Mouse (Mus musculus) megakaryocyte-erythroid progenitor cell, adult 5-6 weeks (primary cell): ENCODE measurements around the gene H2afv. TPM values are rescaled to one million over a fixed set of nuclear protein-coding genes. Genes with fewer than 3 reads are reported as not detected.

Experiments
- ATAC-seq: replicated peaks from 2 replicates; pipeline ENCODE4 v1.8.0; 2016; ENCODE audit warnings: mild to moderate bottlenecking, inconsistent platforms; ENCODE audit not compliant: severe bottlenecking, poor library complexity, low FRiP score, low TSS enrichment
- total RNA-seq, 2 experiments: library from RNA; stranded (forward) in 1 of 2; stranded (reverse) in 1 of 2; fragments of 200-1000, 215-1000 nt in 1 of 2; fragments of >200 nt in 1 of 2; fragmentation: Nextera tagmentation in 1 of 2; gene quantifications; 2 replicates each; pipeline ENCODE4 v1.2.3; 2014 to 2017

Gene H2afv
- total RNA-seq (2014; fragmentation: Nextera tagmentation) (144 and 178 TPM in 2 replicates), total RNA-seq (2017) (85.9 and 103 TPM in 2 replicates)

GRCm38 (mm10) chr11:6444077-6444853 lies at the start of gene H2afv:
Gene H2afv (minus strand): TSS chr11:6444443.
- ATAC-seq, result peak; percentile 96

DNA sequence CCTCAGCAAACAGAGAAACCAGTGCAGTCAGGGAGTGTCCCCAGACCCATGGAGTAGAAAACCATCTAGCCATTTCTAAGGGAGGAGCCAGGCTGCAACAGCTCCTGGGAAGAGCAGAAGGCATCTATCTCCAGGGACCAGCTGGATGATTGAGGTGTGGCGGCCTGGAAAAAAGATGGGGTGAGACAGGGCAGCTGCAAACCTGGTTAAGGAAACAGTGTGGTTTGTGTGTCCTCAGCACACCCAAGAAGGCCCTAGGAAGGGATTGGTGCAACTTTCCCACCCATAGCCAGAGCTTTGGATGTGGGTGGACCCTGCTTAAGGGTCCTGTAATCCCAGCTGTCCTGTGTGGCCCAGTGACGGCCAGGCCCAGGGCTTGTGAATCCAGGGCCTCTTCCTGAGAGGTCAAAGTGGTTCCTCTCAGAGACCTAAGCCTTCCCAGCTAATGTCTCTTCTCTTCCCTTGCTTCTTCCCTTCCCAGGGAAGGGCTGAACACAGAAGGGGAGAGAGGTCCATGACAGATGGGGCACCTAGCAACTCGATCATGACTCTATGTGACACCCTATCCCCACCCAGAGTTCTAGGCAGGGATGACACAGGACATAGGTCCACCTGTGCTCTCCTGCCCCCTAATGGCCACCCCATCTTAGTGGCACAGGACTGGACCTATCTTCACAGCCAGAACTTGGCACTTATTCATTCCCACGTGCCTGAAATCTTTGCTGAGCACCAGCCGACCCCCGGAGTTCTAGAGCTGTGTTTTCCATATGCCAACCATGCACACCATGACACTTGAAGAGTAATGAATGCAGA lies 45.7 kb upstream of the H2afv start:
- peak; percentile 93 for ATAC-seq

GRCm38 (mm10) chr11:6489257-6489656 lies 45.0 kb upstream of the H2afv start:
- no peak for ATAC-seq

DNA sequence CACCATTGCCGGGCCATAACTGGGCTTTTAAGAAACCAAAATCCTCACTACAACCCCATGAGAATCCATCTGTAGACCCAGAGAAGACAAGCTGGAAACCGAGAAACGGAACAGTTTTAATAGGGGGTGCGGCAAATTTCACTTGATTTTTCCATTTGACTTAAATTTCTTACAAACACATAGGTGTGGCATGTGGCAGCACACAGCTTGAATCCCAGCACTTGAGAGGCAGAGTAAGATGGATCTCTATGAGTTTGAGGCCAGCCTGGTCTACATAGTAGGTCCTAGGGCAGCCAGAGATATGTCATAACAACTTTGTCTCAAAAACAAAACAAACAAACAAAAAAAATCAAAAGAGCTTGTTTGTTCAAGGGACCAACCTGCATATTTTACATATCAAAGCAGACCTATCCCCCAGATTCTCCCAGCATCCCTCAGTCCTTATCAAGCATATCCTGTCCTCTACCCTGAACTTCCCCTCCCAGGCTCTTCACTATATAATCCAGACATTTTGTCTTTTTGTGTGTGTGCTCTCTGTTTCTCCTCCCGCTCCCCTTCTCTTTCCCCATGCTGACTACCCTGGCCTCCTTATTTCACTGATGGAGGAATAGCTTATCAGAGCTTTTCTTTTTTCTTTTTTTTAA lies 43.9 kb upstream of the H2afv start:
- no peak for ATAC-seq

GRCm38 (mm10) chr11:6487496-6487895 lies 43.3 kb upstream of the H2afv start:
- no peak for ATAC-seq

GRCm38 (mm10) chr11:6486916-6487315 lies 42.7 kb upstream of the H2afv start:
- ATAC-seq, result no peak

DNA sequence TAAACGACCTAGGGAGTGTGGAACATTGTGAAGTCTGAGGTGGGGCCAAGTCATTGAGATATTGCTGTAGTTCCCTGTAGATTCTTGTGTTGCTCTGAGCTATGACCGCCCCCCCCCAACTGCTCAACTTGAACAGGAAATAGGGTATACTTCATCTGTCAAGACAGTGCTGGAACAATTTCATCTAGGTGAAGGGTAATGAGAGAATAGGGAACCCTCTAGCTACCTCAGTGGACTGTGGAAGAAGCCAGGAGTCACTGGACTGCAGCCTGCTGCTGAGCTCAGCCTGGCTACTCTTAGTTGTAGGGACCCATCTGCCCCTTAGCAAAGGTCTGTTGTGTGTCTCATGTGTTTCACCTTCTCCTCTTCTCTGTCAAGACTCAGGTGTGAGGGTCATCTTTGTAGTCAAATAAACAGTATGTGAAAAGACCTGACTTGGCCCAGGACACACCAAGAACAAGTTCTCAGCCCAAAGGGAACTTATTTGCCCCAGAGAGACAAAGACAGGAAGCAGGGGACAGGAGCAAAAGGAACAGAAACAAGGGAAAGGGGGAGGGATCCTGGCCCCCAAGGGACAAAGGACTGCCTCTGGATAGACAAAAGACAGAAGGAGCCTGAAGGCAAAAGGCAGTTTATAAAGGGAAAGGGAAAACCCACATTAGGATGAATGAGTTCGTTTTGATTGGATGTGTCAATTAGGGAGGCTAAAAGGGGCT lies 40.2 kb upstream of the H2afv start:
- no peak for ATAC-seq

DNA sequence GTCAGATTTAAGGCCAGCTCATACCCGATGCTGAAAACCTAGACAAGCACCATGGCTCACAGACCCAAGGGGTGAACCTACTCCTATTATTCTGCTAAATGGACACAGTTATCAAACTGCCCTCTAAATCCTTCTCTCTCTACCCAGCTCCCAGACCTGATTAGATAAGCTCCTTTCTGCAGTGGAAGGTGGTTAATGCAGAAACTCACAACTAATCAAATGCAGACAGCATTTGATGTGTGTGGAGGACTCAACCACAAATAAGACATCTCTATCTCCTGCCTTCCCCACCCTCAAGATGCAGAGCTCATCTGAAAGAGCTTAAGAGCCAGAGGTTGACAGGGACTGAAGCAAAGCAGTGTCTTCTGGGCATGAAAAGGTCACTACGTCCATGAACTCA lies 38.9 kb upstream of the H2afv start:
- peak; percentile 64 for ATAC-seq

DNA sequence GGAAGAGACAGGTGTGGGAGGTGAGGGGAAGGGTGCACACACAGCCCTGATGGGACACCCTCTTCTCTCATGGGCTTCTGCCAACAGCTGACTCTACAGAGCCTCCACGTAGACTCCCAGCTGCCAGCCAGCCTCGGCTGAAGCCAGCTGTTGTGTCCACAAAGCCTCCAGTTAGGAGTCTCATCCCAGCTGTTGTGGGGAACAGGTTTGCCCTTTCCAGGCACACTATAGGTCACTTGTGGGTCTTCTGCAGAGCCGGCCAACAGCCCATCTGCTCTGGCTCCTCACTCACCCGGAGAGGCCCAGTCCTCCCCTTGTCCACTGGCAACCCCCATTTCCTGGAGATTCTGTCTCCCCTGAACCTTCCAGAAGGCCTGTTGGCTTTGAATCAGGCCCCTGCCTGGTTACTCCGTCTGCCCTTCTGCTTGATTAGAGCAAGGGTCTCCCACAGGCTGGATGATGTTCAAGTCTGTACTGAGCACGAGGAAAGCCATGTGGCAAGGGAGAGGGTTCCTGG lies 37.5 kb upstream of the H2afv start:
- ATAC-seq, result no peak

DNA sequence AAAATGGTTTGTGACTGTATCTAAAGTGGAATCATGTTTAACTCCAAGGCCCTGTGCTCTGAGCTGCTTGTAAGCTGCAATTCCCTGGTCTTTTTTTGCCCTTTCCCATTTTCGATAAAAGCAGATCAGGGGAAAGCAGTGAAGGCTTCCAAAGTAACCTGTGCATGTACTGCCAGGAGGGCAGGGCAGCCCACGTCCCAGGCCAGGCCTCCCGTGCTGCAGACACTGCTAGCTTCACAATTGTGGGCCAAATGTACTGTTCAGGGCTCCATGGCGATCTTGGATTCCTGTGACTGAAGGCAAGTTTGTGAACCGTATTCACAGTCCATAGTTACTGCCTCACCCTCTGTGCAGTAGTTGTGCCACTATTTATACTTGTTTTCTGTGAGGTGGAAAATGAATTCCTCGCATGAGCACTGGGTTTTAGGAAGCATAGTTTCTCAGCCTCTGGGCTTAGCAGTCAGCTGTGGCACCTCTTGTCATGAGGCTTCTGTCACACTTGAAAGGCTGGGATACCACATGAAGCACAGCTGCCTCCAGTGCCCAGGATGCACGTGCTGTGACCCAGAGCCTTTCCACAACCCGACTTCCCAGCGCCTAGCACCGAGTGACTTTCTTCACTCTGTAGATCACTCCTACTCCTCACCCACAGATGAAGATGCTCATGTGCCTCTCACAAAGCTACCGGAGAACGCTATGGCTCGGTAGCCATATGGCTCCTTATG lies 36.6 kb upstream of the H2afv start:
- no peak for ATAC-seq

DNA sequence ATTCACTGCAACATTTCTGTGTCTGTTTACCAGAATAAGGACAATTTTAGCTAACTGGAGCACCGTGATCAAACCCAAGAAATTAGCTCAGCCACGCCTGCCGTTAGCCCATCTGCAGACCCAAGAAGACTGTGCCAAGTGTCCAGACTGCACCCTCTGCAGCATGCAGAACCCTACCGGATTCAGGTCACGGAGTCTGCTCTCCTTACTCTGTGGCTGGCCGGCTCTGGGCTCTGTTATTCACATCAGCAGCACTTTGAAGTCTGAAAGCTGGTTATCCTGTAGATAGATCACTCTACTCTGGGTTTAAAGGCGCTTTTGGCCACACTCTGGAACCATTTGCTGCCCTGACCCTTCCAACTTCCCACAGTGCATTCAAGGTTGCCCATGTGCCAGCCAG lies 35.9 kb upstream of the H2afv start:
- no peak for ATAC-seq

DNA sequence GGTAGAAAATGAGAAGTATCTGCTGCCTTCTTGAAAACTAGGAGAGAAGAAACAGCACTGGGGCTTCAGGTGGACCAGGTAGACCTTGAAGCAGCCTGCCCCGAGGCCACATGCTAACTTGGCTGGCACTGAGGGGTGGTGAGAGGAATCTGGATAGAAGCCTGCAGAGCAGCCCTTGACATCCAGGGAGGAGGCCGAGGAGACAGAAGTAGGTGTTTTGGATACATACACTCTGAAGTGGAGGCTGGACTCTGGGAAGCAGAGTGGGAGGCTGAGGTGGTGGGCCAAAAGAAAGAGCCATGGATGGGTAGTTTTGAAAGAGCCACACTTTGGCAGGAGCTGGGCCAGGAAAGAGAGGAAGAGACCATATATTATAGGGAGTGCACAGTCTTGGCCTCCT lies 35.0 kb upstream of the H2afv start:
- no peak for ATAC-seq

- no peak for ATAC-seq
Measured at GRCm38 (mm10) chr11:6477350-6477749, 33.1 kb upstream of the H2afv start.

DNA sequence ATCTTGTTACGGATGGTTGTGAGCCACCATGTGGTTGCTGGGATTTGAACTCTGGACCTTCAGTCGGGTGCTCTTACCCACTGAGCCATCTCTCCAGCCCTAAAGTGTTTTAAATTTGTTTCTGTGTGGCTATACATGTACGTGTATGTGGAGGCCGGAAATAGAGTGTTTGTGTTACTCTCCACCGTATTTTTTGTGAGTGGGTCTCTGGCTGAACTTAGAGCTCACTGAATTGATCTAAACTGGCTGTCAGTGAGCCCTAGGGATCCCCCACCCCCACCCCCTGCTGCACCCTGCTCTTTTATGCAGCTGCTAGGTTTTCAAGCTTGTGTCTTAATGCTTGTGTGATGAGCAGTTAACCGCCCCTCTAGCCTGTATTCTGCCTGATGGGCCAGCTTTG lies 32.6 kb upstream of the H2afv start:
- no peak for ATAC-seq

- peak; percentile 89 for ATAC-seq
Measured at GRCm38 (mm10) chr11:6475867-6476484, 31.7 kb upstream of the H2afv start, which contains the start of gene Purb. Gene Purb (minus strand): TSS chr11:6475917.

GRCm38 (mm10) chr11:6474874-6475731 lies 30.9 kb upstream of the H2afv start:
- ATAC-seq, result peak; percentile 58

- no peak for ATAC-seq
Measured at GRCm38 (mm10) chr11:6474381-6474780, 30.1 kb upstream of the H2afv start.
